Mouse (Mus musculus) frontal cortex, adult 2 months (tissue): ENCODE measurements around the gene Ntan1. TPM values are rescaled to one million over a fixed set of nuclear protein-coding genes. Genes with fewer than 3 reads are reported as not detected.

Source experiments
- DNase-seq, 2 experiments: peaks; one replicate each; pipeline ENCODE4 v3.0.0; 2022; ENCODE audit warnings: low spot score in 1 of 2; ENCODE audit errors: extremely low spot score in 1 of 2
- polyA plus RNA-seq: library from polyadenylated mRNA; depleted of rRNA; stranded (reverse); fragments of >200 nt; gene quantifications from 2 replicates; pipeline ENCODE4 v1.2.3, GENCODE M21; 2012; rRNA removed

Gene Ntan1
- polyA plus RNA-seq, 1 experiment: 115 TPM

GRCm38 (mm10) chr16:13830444-13830843, 11.8 kb downstream of the Ntan1 start:
- no peak for DNase-seq

- DNase-seq: no peak
Observed at GRCm38 (mm10) chr16:13831606-13832005, 13.0 kb downstream of the Ntan1 start.

- no peak for DNase-seq
Observed at GRCm38 (mm10) chr16:13834382-13834781, 15.7 kb downstream of the Ntan1 start.

GRCm38 (mm10) chr16:13840056-13840455, 21.4 kb downstream of the Ntan1 start:
- no peak for DNase-seq

GRCm38 (mm10) chr16:13840956-13841355, 22.3 kb downstream of the Ntan1 start:
- DNase-seq: no peak

GRCm38 (mm10) chr16:13845031-13845430, 26.4 kb downstream of the Ntan1 start:
- DNase-seq: no peak

- no peak for DNase-seq
Observed at GRCm38 (mm10) chr16:13846675-13847074, 28.0 kb downstream of the Ntan1 start.

- DNase-seq: no peak
Observed at GRCm38 (mm10) chr16:13848310-13848709, 29.7 kb downstream of the Ntan1 start.

GRCm38 (mm10) chr16:13851446-13851845, 32.8 kb downstream of the Ntan1 start:
- no peak for DNase-seq

- DNase-seq: no peak
Observed at GRCm38 (mm10) chr16:13853886-13854285, 35.2 kb downstream of the Ntan1 start.

GRCm38 (mm10) chr16:13866076-13866475, 47.4 kb downstream of the Ntan1 start:
- DNase-seq: no peak

GRCm38 (mm10) chr16:13866616-13867015, 48.0 kb downstream of the Ntan1 start:
- no peak for DNase-seq

- peak in 1 of 2 experiments; percentile 43 for DNase-seq
Observed at GRCm38 (mm10) chr16:13867406-13867805, 48.8 kb downstream of the Ntan1 start.

- DNase-seq: no peak
Observed at GRCm38 (mm10) chr16:13867910-13868514, 49.4 kb downstream of the Ntan1 start.

- DNase-seq: peak; percentile 22 to 55
Observed at GRCm38 (mm10) chr16:13875483-13875882, 56.8 kb downstream of the Ntan1 start.

GRCm38 (mm10) chr16:13883094-13883774, 64.6 kb downstream of the Ntan1 start:
- DNase-seq: no peak

Other genes with a start within 250 kb of the Ntan1 start
- 26.8 and 27.0 TPM in 2 replicates for gene Parn, start 150.7 kb upstream of the Ntan1 start, polyA plus RNA-seq
- gene Bfar, start 147.0 kb upstream of the Ntan1 start, polyA plus RNA-seq: 38.1 and 44.1 TPM in 2 replicates
- 2.0 and 2.3 TPM in 2 replicates for gene 3110001I22Rik, start 146.9 kb upstream of the Ntan1 start, polyA plus RNA-seq
- not detected in 2 replicates for gene Pla2g10, start 87.9 kb upstream of the Ntan1 start, polyA plus RNA-seq
- gene Rrn3, start 38.1 kb upstream of the Ntan1 start, polyA plus RNA-seq: 31.8 and 33.0 TPM in 2 replicates
- gene Pdxdc1, start 84.3 kb downstream of the Ntan1 start, polyA plus RNA-seq: 71.9 and 72.0 TPM in 2 replicates
- 45.7 TPM in 2 replicates for gene Mpv17l, start 84.3 kb downstream of the Ntan1 start, polyA plus RNA-seq
- gene 2900011O08Rik, start 167.8 kb downstream of the Ntan1 start, polyA plus RNA-seq: 200 and 209 TPM in 2 replicates
- 1.6 and 2.0 TPM in 2 replicates for gene Ifitm7, start 168.0 kb downstream of the Ntan1 start, polyA plus RNA-seq